Mouse (Mus musculus) frontal cortex, adult (tissue): ENCODE data around the gene Zscan18.
"Not testable (repeated sequence)": the region's sequence is repeated elsewhere in the genome, so short reads cannot be mapped to it uniquely, and the experiment has no call there.

Source experiments
- ATAC-seq: cut with Nextera tagmentation; 2 replicates; pipeline ENCODE4 v1.9.2; 2017; ENCODE audit warnings: mild to moderate bottlenecking, moderate library complexity, mixed read lengths; ENCODE audit not compliant: low TSS enrichment

Zscan18 gene

DNA sequence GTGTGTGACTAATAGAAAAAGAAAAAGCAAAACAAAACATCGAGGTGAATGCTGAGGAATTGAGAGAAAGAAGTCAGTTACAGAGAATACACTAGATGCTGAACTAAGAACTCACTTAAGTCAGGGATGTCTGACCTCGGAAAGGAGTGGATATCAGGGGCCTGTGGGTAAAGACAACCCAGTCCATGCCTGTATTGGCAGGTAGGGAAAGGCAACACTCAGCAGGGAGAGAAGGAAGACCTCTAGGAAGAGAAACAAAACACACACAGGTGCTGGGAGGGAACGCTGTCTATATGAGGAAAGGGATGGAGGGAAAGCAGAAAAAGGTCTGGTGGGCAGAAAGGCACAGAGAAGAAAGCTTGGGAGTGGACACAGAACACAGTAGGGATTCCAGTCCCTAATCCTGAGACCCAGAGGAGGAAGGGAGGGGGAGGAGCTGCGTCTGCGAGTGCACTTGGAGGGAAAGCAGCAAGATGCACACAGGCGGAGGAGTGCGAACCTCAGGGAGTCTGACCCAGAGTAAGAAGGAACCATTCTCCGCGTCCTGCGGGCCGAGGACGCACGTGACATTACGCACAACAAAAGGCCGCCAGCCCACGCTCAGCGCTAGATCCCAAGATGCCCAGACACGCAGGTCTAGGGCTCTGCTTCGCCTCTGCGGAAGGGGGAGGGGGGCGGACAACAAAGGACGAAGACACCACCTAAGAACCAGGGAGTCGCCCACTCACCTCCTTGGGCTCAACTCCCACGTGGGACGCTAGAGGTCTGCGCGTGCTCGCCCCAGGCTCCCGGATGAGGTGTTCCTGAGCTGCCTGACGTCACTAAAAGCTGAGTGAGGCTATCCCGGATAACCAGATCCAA is at the start of gene Zscan18:
Gene Zscan18 (minus strand): TSS at position 770 of the 861 bp plus-strand sequence.
- peak; percentile 98 for ATAC-seq

DNA sequence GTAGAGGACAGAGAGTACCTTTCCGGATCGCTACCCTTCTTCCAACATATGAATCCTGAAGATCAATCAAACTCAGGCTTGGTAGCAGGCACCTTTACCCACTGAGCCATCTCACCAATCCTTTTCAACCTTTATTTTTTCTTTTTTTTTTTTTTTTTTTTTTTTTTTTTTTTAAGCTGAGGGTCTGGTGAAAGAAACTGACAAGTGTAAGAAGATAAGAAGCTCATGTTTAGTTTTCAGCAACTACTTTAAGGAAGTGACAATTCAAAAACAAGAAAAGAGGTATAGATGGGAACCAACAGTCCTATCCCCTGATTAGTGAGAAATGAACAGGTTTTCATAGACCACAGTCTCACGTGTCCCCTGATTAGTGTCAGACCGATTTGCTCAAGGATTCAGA is 32.3 kb upstream of the Zscan18 start:
- no peak for ATAC-seq

DNA sequence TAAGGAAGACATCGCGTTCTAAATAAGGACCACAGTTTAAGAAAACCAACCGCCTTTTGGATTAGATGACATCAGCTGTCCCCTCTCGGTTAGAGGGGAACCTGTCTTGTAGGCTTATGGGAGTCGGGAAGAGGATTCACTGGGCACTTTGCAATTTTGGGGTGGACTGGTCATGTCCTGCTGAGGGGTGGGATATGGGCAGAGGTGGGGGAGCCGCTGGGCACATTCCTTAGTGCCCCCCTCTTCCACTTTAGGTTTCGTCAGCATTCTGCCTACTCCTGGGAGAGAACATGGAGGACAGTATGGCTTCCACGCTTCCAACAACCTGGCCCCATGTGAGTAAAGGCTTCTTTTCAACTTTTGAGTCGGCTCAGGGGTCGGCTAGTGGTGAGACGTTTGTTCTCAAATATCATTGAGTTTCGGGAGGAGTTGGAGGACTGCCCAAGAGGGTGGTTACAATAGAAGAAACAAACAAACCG is 31.8 kb upstream of the Zscan18 start:
- peak; percentile 41 for ATAC-seq

DNA sequence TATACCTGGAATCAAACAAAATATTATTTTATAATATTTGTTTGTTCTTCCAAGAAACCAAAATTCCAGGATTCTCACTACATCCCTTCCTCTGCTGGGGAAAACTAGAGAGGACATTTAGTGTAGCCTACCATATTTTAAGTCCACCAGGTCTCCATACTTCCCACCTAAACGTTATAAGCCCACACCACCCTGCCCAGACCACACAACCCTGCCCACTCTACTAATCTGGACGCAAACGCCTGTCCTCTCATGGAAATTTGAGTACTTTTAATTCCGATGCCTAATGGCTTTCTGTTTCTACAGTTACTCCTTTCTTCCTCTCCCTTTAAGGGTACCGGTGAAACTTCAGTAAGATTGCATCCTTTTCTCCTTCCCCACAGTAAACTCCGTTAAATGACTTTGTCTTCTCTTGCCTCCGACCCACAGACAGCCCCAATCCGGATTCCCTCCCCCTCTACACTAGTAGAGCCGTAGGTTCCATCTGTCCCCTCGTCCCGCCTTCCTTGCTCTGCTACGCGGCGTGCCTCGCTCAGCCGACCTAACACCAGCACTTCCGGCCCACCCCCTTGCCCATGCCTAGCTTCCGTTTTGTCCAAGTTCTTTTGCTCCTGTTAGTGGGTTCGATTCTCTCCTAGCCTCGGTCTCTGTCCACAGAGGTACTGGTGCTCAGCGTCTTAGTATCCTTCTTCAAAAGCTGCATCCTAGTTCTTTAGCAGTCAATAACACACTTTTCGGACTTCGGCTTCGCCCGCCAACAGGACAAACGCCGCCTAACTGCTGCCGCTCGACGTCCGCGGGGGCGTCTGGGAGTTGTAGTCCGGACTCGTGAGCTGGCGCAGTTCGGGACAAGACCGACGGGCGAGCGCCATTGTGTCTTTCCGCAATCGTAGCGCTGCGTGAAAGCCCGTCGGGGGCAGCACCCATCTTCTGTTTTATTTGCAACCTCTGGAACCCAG is 31.0 kb upstream of the Zscan18 start, which contains the start of gene Zfp110:
Gene Zfp110 (plus strand): TSS at position 600 of the 959 bp plus-strand sequence.
- ATAC-seq, result peak; percentile 98

DNA sequence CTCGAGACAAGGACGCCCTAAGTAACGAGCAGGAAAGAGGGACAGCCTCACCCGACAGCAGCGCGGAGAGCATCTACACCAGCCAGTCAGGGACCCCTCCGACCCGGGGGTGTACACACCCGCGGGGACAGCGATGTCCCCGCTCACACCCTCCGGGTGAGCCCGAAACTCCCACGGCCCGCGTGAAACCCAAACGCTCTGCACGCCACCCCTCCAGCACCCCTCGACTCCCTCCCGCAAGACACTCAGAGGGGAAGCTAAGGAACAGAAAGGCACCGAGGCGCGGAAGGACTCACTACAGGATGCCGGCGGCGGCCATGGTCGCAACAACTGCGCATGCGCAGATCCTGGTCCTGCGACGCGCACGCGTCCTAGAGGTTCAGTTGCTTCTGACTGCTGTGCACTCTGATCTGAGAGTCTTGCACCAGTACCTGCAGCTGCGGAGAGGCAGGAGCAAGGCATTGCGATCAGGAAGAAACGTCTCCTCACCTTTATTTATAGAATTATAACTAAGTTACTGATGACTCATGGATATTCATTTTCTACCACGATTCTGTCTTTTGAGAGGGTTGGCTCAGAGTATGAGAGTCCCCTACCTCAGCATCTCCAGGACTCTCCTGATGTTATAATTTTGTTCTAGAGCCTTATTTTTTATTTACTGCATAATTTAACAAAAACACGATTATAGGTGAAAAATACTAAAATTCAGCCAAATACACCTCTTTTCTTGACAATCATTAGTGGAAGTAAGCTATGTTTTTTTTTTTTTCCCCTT is 15.3 kb upstream of the Zscan18 start, which contains the start of gene Zfp329:
Gene Zfp329 (minus strand): TSS at position 338 of the 775 bp plus-strand sequence.
- ATAC-seq, result peak; percentile 100

DNA sequence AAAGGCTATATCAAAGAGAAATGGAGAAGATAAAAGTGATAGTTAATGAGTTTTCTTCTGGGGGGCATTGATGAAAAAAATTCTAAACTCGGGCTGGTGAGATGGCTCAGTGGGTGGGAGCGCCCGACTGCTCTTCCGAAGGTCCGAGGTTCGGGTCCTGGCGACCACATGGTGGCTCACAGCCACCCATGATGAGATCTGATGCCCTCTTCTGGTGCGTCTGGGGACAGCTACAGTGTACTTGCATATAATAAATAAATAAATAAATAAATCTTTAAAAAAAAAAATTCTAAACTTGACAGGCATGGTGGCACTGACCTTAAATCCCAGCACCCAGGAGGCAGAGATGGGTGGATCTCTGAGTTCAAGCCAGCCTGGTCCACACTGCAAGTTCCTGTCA is 12.1 kb upstream of the Zscan18 start:
- ATAC-seq, result no peak

DNA sequence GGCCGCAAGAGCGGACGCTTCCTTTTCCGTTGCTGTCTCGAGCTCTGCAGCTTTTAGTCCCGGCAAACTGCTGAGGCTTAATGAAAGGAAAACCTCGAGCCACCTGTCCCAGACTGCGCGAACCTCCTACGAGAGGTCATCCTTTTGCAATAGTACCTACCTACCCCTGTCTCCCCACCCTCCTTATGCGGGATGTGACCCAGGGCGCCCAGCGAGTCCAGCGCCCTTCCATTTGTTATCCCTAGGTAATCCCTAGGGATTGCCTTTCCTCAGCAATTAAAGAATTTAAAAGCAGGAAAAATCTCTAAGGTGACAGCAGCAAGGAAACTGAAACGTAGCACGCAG is 264 bp upstream of the Zscan18 start:
- ATAC-seq, result peak; percentile 66

DNA sequence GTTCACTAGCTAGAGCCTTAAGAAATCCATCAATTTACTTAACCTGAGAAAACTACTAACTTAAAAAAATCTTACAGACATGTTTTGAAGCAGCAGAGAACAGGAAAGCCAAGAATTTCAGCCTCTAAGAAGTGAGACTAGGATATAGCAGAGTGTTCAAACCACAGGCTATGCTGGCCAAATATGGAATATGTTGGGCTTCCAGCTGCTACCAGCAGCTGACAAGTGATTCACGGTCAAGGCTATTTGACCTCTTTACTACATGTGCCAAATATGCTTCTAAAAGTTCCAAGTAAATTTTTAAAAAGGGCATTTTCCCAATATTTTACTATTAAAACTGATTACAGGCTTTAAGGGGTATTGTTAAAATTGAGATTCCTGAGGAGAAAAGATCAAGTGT is 3.9 kb downstream of the Zscan18 start:
- no peak for ATAC-seq

DNA sequence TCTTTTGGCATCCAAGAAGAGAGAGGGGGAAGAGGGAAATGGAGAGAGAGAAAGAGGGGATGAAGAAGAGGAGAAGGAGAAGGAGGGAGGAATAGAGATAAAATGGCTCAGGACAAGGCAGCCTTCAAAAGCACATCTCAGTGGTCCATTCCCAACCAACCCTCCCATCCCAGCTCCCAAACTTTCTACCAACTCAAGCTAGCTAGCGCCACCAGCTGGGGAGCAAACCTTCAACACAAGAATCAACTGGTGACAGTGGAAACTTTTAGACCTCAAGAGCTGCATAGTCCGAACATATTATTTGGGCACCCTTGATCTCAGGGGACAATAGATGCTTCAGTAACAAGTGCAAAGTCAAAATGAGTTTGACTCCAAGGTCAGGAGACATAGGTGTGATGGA is 5.5 kb downstream of the Zscan18 start:
- ATAC-seq, result no peak

DNA sequence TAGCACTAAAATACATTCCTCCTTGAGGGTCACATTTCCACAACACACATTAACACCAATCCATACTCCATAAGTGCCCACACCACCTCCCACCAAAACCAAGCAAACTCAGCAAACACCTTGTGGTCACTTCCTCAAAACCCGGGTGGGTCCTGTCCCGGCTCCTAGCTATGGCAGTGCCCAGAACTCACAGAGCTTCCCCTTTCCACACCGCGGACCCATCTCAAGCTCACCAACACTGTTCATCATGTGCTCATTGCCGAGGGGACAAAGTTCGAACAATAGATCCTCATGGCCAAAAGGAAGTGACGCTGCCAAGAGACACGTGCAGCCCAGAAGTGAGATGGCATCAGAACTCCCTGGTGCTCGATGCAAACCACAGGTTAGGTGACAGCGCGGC is 10.8 kb downstream of the Zscan18 start:
- ATAC-seq, result not testable (repeated sequence)

DNA sequence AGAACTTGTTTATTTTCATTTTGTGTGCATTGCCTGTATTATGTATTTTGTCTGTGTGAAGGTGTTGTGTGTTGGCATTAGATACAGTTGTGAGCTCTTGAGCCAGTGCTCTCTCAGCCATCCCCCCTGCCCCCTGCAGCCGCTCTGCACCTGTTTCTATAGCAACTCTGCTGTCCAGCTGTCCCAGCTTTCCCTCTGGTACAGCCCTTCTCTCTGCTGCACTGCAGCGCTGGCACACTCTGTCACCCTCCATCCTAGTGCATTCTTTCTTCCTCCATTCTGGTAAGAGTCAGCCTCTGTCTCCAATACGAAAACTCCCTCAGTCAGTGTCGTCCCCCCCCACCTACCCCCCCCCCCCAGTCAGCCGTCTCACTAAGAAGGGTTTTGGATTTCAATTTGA is 15.4 kb downstream of the Zscan18 start:
- ATAC-seq, result no peak

DNA sequence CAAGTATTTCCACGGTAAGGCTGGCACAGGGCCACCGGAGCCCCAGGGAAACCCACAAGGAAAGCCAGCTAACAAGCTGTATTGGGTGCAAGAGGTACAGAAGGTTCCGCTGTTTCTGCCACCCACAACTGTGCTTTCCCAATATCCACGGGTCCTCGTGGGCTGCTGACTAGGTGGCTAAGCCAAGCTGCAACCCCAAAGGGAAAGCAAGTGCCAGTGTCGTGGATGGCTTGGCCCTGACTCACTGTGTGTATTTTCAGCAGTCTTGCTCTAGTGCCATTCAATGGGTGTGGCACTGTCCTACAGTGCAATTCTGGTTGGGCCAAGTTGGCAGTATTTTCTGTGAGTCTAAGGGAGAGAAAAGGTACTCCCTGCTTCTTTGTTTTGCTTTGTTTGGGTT is 16.1 kb downstream of the Zscan18 start:
- no peak for ATAC-seq

DNA sequence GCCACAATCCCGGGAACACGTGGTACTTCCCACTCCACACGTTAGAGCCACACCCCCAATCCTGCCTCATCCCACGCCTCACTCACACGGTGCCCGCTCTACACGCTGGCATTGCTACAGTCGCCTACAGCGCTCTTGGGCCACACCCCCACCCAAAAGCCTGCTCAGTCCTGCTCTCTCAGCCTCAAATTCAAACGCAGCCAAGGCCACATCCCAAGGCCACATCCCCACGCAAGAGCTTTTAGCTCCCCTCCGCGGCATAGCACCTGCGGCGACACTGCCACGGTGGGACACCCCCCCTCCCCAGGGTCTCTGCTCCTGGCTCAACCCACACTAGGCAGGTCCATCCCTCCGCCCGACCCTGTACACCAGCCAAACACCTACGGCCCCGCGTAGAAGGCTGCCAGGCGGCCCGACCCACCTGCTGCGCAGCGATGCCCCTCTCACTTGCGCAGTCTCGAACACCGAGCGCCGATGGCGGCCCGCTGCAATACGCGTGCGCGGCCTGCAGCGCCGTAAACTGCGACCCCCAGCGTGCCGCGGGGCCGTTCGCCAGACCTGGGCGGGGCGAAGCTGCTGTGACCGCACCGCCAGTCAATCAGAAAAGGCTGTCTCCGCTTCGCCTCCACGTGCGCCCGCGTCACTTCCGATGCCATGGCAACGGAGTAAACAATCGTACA is 23.1 kb downstream of the Zscan18 start:
- ATAC-seq, result peak; percentile 92

DNA sequence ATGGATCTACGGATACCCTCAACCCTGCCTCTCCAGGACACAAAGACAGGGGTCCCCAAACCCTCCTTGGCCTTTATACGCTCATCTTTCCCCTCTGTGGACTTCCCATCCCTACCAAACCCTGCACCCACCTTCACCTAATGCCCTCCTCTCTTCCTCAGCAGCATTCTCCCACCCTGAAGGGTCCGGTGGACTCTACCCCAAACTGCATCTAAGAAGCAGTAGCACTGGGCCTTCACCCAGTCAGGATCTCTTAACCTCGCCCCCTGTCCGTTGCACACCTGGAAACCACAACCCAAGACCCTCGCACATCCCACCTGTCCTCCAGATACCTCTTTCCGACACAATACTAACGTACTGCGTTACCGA is 23.7 kb downstream of the Zscan18 start:
- no peak for ATAC-seq

DNA sequence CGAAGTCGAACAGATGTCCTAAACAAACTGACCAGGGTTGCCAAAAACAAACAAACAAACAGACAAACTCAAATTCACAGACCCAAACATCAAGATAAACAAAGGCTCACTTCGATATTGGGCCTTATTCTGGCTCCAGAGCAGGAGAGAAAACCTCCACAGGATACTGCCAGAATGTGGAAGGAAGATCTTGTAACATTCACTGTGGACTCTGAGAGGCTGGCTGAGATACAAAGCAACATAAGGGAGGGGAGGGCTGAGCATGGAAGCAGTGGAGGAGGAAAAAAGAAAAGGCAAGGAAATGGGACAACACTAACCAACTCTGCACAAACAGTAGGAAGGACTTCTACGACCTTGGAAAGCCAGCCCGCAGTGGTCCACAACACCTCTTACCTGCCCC is 24.3 kb downstream of the Zscan18 start:
- peak; percentile 70; the same call in 1 of the 2 replicates for ATAC-seq

DNA sequence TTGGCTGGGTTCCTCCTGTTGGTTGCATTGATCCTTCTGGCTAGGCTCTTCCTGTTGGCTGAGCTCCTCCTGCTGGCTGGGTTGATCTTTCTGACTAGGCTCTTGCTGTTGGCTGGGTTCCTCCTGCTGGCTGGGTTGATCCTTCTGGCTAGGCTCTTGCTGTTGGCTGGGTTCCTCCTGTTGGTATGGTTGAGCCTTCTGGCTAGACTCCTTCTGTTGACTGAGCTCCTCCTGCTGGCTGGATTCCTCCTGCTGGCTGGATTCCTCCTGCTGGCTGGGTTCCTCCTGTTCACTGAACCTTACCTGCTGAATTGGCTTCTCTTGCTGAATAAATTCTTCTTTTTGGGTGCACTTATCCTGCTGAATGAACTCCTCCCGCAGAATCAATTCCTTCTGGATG is 28.8 kb downstream of the Zscan18 start:
- ATAC-seq, result peak; percentile 88

DNA sequence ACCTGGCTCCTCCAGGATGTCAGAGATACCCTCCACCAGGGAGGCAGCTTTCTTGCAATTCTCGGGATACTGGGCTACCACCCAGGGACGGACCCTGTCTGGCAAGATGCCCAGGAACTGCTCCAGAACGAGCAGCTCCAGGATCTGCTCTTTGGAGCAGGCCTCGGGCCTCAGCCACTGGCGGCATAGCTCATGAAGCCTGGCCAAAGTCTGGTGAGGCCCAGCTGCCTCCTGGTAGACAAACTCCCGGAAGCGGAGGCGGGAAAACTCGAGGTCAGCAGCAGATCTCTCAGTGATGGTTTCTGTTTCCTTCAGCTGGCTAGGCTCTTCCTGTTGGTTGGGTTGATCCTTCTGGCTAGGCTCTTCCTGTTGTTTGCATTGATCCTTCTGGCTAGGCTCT is 29.3 kb downstream of the Zscan18 start:
- no peak for ATAC-seq

DNA sequence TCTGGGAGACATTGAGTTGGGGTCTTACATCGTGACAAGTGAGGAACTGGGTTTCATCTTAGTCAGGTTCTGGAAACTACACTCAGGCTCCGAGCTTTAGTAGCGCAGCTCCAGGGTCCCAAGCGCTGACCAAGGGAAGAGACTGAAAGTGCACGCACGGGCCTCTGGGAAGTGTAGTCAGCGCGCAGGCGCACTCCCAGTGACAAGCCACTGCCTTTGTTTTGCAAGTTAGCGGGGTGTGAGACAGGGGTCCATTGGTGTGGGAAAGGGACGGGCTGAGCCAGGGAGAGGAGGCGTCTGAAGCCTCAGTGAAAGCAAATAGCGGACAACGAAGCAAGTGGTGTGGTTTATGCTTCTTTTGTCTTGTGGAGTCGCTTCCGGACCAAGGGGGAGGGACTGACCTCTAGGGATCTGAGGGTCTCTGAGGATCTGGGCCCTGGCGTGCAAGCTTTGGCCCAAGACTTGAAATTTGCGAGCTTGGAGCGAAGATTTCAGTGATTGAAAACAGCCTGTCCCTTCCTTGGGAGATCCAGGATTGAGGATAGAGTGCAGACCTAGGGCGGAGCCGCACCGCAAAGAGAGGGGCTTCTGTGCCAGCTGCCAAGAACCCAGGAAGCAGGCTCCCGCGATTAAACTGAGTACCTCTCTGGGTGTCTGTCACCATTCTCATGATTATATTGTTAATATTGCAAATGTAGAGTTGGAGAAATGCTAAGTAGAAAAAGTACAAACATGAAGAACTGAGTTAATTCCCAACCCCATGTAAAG is 53.8 kb downstream of the Zscan18 start:
- no peak; the same call in 1 of the 2 replicates for ATAC-seq

DNA sequence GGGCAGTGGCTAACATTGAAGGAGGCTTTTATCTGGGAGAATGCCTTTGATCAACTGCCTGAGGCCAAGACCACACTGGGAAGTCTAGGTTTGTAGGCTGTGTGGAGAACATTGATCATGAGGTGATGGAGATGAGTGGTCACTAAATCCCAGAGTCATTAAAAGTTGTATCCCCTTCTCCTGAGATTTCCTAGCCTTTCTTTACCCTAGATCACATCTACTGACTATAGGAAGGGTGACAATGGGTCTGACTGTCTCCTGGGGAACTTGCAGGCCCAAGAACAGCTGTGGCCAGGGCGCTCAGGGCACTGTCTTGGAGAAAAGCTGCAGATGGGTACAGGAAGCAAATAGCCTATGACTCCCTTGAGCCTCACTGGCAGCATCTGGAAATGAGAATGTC is 68.5 kb downstream of the Zscan18 start, which contains the start of gene Vmn2r56:
Gene Vmn2r56 (minus strand): TSS at position 101 of the 400 bp plus-strand sequence.
- no peak for ATAC-seq
